Mouse (Mus musculus) heart, adult 2 months (tissue): ENCODE results near the gene Angptl8.

Experiments
- CTCF ChIP-seq: fragments of 200-600 bp; IDR thresholded peaks from 2 replicates; pipeline ENCODE4 v1.8.1; 2022; ENCODE audit warnings: antibody characterized with exemption, mild to moderate bottlenecking, moderate library complexity
- EP300 ChIP-seq: fragments of 200-500 bp; IDR thresholded peaks from 2 replicates; pipeline ENCODE4 v1.6.1; 2011; ENCODE audit warnings: low read depth, low read length, control low read depth; ENCODE audit not compliant: insufficient read depth
- POLR2A ChIP-seq: fragments of 200-500 bp; IDR thresholded peaks from 2 replicates; pipeline ENCODE4 v1.6.1; 2011; ENCODE audit warnings: mild to moderate bottlenecking, low read depth, low read length, control low read depth; ENCODE audit not compliant: insufficient read depth

DNA sequence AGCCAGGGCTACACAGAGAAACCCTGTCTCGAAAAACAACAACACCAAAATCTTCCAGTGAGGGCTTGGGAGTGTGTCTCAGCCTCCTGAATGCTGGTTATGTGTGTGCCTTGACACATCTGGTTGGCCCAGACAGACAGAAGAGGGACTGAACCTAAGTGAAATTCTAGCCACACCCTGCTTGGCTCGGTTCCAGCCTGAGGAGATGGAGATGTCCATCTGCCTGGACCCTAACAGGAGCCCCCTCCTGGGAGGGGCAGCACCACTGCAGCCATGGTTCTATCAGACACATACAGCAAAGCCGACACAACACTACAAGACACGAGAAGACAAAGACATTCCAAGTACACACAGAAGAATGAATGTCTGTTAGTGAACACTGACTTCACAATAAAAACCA is 17.2 kb upstream of the Angptl8 start:
- TF ChIP-seq CTCF (no peak), POLR2A (no peak), EP300 (no peak)
